Mouse (Mus musculus) C2C12 (cell line): ENCODE data around the gene Plin2.

Experiments used
- CTCF ChIP-seq: IDR thresholded peaks from one replicate; pipeline ENCODE4 v1.5.1; 2011; ENCODE audit not compliant: control insufficient read depth, insufficient read depth, insufficient read length
- USF1 ChIP-seq: IDR thresholded peaks from one replicate; pipeline ENCODE4 v1.6.1; 2011; ENCODE audit warnings: low read depth, mild to moderate bottlenecking, control low read depth, moderate library complexity

DNA sequence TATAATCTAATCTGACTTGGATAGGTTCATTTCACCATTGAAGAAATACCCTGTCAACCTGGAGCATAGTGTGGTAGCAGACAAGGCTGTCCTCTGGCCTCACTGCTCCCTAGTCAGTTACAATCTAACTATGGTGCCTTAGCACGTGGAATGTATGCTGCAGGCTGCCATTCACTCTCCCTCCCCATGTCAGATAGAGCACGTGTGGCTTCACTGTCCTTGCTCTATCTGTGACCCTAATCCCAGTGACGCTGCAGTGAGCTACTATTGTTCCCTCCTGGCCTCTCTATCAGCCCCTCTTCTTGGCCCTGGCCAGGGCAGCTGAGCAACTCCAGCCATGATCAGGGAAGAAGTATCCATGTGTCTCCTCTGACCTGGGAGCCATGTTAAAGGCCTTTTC lies 11.6 kb upstream of the Plin2 start:
- TF ChIP-seq CTCF (no peak), USF1 (no peak)
